Mouse (Mus musculus): ENCODE results near the gene G2e3. TPM values are rescaled to one million over a fixed set of nuclear protein-coding genes. Genes with fewer than 3 reads are reported as not detected.

The G2e3 gene
- 5.6 and 7.9 TPM in 2 replicates for polyA plus RNA-seq (2012; rRNA removed)
- polyA plus RNA-seq (2014; fragmentation: Nextera tagmentation; extraction: Ambion mirVana) = 14.6 and 14.9 TPM in 2 replicates

- Histone ChIP-seq H3K27me3 (ENCODE audit: control insufficient read depth, insufficient read depth, low read length) (no peaks in the 10 kb centered on the region; the same call in 1 of the 2 replicates), H3K27ac (peak within 1 kb of the TSS; percentile 82), H3K9ac (replicated peaks) (peak within 1 kb of the TSS; percentile 96), H3K9me3 (ENCODE audit: control insufficient read depth, low read length) (no peaks in the 10 kb centered on the region), H3K4me1 (replicated peaks; ENCODE audit: control insufficient read depth in 2 of 2, insufficient read depth in 2 of 2, low read length in 1 of 2) (peaks cover 3 to 8% of the 10 kb centered on the region in 2 experiments; a peak in 3 of 4 replicates), H3K36me3 (replicated peaks; ENCODE audit: control insufficient read depth, insufficient read depth, low read depth) (peaks cover 19% of the 10 kb centered on the region), H3K4me2 (ENCODE audit: low read depth) (peak within 1 kb of the TSS; percentile 70), H3K4me3 (ENCODE audit: insufficient read depth in 1 of 2, low read depth in 2 of 2, low read length in 2 of 2) (peak within 1 kb of the TSS; percentile 91 to 100)
- TF ChIP-seq EP300 (IDR thresholded peaks at IDR 0.05; ENCODE audit: low read depth) (no peak), CTCF (IDR thresholded peaks at IDR 0.05; ENCODE audit: low read depth) (peak; percentile 2; the same call in 1 of the 2 replicates)
- WGBS (ENCODE audit: insufficient replicate concordance) = under 1% methylated on average over 70 of the region's 70 CpGs
- ATAC-seq (ENCODE audit: insufficient read depth) = peak; percentile 95
- peak; percentile 74 for DNase-seq (ENCODE audit: low read depth in 3 of 3, low spot score in 3 of 3)
These were observed at the start of gene G2e3 for GRCm38 (mm10) chr12:51347988-51348697. Gene G2e3 (plus strand): TSS chr12:51348061.

DNA sequence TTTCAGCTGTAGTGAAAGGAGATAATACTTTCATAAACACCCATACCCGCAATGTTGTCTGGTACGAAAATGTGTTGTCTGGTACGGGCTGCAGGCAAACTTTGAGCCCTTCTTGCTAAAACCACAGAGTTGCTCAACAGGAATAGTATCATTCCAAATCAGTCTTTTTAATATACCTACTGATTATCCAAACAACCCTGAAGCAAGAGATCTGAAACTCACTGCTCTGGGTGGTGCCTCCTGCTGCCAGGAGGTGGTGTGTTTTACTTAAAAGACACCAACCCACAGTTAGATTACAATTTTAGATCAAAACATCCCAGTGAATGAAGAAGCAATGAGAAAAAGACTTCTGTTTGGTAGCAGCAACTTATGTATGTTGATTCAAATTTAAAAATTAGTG lies 24.3 kb upstream of the G2e3 start:
- Histone ChIP-seq H3K9me3 (ENCODE audit: control insufficient read depth, low read length) (no peaks in the 10 kb centered on the region), H3K9ac (replicated peaks) (no peak overlapping the region), H3K27me3 (ENCODE audit: control insufficient read depth, insufficient read depth, low read length) (no peaks in the 10 kb centered on the region), H3K27ac (no peak overlapping the region), H3K36me3 (replicated peaks; ENCODE audit: control insufficient read depth, insufficient read depth, low read depth) (no peaks in the 10 kb centered on the region), H3K4me2 (ENCODE audit: low read depth) (no peak overlapping the region), H3K4me1 (replicated peaks; ENCODE audit: control insufficient read depth in 2 of 2, insufficient read depth in 2 of 2, low read length in 1 of 2) (no peaks in the 10 kb centered on the region), H3K4me3 (ENCODE audit: insufficient read depth in 1 of 2, low read depth in 2 of 2, low read length in 2 of 2) (no peak overlapping the region)
- TF ChIP-seq EP300 (IDR thresholded peaks at IDR 0.05; ENCODE audit: low read depth) (no peak), CTCF (IDR thresholded peaks at IDR 0.05; ENCODE audit: low read depth) (no peak)
- DNase-seq (ENCODE audit: low read depth in 3 of 3, low spot score in 3 of 3) (no peak), ATAC-seq (ENCODE audit: insufficient read depth) (no peak)
- 68% methylated on average over 3 of the region's 3 CpGs for WGBS (ENCODE audit: insufficient replicate concordance)

DNA sequence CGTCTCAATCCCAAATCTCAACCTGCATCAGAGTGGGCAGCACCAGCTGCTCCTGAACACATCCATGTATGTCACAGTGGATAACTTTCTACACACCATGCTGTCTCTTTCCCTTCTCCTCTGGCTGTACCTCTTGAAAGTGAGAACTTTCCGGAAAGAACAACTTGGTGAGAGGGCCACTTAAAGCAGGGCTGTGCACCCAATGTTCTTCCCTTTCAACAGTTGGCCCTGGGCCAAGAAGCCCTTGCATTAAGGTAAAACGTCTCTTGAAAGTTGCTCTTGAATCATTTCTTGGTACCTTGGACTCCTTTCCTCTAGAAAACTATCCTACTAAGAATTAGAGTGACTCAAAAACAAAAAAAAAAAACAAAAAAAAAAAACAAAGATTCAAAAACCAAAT lies 21.0 kb upstream of the G2e3 start:
- Histone ChIP-seq H3K36me3 (replicated peaks; ENCODE audit: control insufficient read depth, insufficient read depth, low read depth) (no peaks in the 10 kb centered on the region), H3K4me2 (ENCODE audit: low read depth) (no peak overlapping the region), H3K27ac (no peak overlapping the region), H3K9me3 (ENCODE audit: control insufficient read depth, low read length) (no peaks in the 10 kb centered on the region), H3K4me3 (ENCODE audit: insufficient read depth in 1 of 2, low read depth in 2 of 2, low read length in 2 of 2) (no peak overlapping the region), H3K27me3 (ENCODE audit: control insufficient read depth, insufficient read depth, low read length) (no peaks in the 10 kb centered on the region), H3K9ac (replicated peaks) (no peak overlapping the region), H3K4me1 (replicated peaks; ENCODE audit: control insufficient read depth in 2 of 2, insufficient read depth in 2 of 2, low read length in 1 of 2) (no peaks in the 10 kb centered on the region)
- ATAC-seq (ENCODE audit: insufficient read depth) = no peak
- WGBS (ENCODE audit: insufficient replicate concordance) = 62% methylated on average over 3 of the region's 3 CpGs
- DNase-seq (ENCODE audit: low read depth in 3 of 3, low spot score in 3 of 3) = no peak
- TF ChIP-seq EP300 (IDR thresholded peaks at IDR 0.05; ENCODE audit: low read depth) (no peak), CTCF (IDR thresholded peaks at IDR 0.05; ENCODE audit: low read depth) (no peak)

DNA sequence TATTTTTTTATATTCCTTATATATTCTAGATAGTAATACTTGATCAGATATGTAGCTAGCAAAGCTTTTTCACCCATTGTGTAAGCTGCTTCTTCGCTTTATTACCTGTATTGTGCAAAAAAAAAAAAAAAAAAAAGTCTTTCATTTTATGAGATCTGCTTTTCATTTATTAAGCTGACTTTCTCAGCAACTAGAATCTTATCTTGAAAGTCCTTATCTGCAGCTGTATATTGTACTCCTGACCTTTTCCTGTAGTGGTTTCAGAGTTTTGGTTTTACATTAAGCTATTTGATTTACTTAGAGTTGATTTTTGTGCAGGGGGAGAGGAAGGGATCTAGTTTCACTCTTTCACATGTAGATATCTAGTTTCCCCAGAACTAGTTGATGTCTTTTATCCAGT lies 10.8 kb upstream of the G2e3 start:
- DNase-seq (ENCODE audit: low read depth in 3 of 3, low spot score in 3 of 3) (no peak), ATAC-seq (ENCODE audit: insufficient read depth) (no peak)
- H3K9ac ChIP-seq (replicated peaks) = no peak overlapping the region
- H3K36me3 ChIP-seq (replicated peaks; ENCODE audit: control insufficient read depth, insufficient read depth, low read depth) = no peaks in the 10 kb centered on the region
- no peak overlapping the region for H3K4me2 ChIP-seq (ENCODE audit: low read depth)
- H3K27me3 ChIP-seq (ENCODE audit: control insufficient read depth, insufficient read depth, low read length) = no peaks in the 10 kb centered on the region
- TF ChIP-seq CTCF (IDR thresholded peaks at IDR 0.05; ENCODE audit: low read depth) = no peak
- TF ChIP-seq EP300 (IDR thresholded peaks at IDR 0.05; ENCODE audit: low read depth) = no peak
- no peak overlapping the region for H3K27ac ChIP-seq
- H3K9me3 ChIP-seq (ENCODE audit: control insufficient read depth, low read length) = no peaks in the 10 kb centered on the region
- H3K4me1 ChIP-seq (replicated peaks; ENCODE audit: control insufficient read depth in 2 of 2, insufficient read depth in 2 of 2, low read length in 1 of 2) = no peaks in the 10 kb centered on the region
- H3K4me3 ChIP-seq (ENCODE audit: insufficient read depth in 1 of 2, low read depth in 2 of 2, low read length in 2 of 2) = no peak overlapping the region
- 54% methylated on average over 1 of the region's 1 CpGs for WGBS (ENCODE audit: insufficient replicate concordance)

GRCm38 (mm10) chr12:51346121-51346520 lies 1.7 kb upstream of the G2e3 start:
- H3K27me3 ChIP-seq (ENCODE audit: control insufficient read depth, insufficient read depth, low read length) = no peaks in the 10 kb centered on the region; the same call in 1 of the 2 replicates
- DNase-seq (ENCODE audit: low read depth in 3 of 3, low spot score in 3 of 3) (no peak), ATAC-seq (ENCODE audit: insufficient read depth) (no peak)
- no peak for TF ChIP-seq CTCF (IDR thresholded peaks at IDR 0.05; ENCODE audit: low read depth)
- TF ChIP-seq EP300 (IDR thresholded peaks at IDR 0.05; ENCODE audit: low read depth) = no peak
- H3K4me3 ChIP-seq (ENCODE audit: insufficient read depth in 1 of 2, low read depth in 2 of 2, low read length in 2 of 2) = no peak overlapping the region
- no peak overlapping the region for H3K4me2 ChIP-seq (ENCODE audit: low read depth)
- no peaks in the 10 kb centered on the region for H3K9me3 ChIP-seq (ENCODE audit: control insufficient read depth, low read length)
- H3K27ac ChIP-seq = no peak overlapping the region
- H3K36me3 ChIP-seq (replicated peaks; ENCODE audit: control insufficient read depth, insufficient read depth, low read depth) = peaks cover 7% of the 10 kb centered on the region; the same call in 1 of the 2 replicates
- peaks cover 3 to 8% of the 10 kb centered on the region in 2 experiments; a peak in 3 of 4 replicates for H3K4me1 ChIP-seq (replicated peaks; ENCODE audit: control insufficient read depth in 2 of 2, insufficient read depth in 2 of 2, low read length in 1 of 2)
- WGBS (ENCODE audit: insufficient replicate concordance) = 62% methylated on average over 4 of the region's 4 CpGs
- H3K9ac ChIP-seq (replicated peaks) = no peak overlapping the region
